Mouse (Mus musculus) intestine, embryonic 15.5 days (tissue): ENCODE results near the gene Gm4131. TPM values are rescaled to one million over a fixed set of nuclear protein-coding genes. Genes with fewer than 3 reads are reported as not detected.
A peak's percentile ranks its signal among the peaks of the same experiment; 100 is the strongest.
"Not testable (repeated sequence)": the region's sequence is repeated elsewhere in the genome, so short reads cannot be mapped to it uniquely, and the experiment has no call there.

Experiments used
- ATAC-seq: fragments of 200-750 bp; cut with Nextera tagmentation; 2 replicates; pipeline ENCODE4 v1.8.0; 2017; ENCODE audit warnings: moderate TSS enrichment, moderate library complexity
- H3K27ac ChIP-seq: fragments of 300-500 bp; sonication (generic); 2 replicates; pipeline ENCODE4 v1.5.1; 2015; ENCODE audit warnings: mild to moderate bottlenecking, inconsistent platforms
- H3K27me3 ChIP-seq: fragments of 300-500 bp; sonication (generic); replicated peaks from 2 replicates; pipeline ENCODE4 v1.6.1; 2015; ENCODE audit warnings: inconsistent platforms
- H3K36me3 ChIP-seq: fragments of 300-500 bp; sonication (generic); 2 replicates; pipeline ENCODE4 v1.6.1; 2015; ENCODE audit warnings: inconsistent platforms
- H3K4me1 ChIP-seq: fragments of 300-500 bp; sonication (generic); replicated peaks from 2 replicates; pipeline ENCODE4 v1.6.1; 2015; ENCODE audit warnings: inconsistent platforms
- H3K4me2 ChIP-seq: fragments of 300-500 bp; sonication (generic); replicated peaks from 2 replicates; pipeline ENCODE4 v1.6.1; 2015; ENCODE audit warnings: mild to moderate bottlenecking, inconsistent platforms
- H3K4me3 ChIP-seq: fragments of 300-500 bp; sonication (generic); replicated peaks from 2 replicates; pipeline ENCODE4 v1.5.1; 2015; ENCODE audit warnings: inconsistent platforms
- H3K9ac ChIP-seq: fragments of 300-500 bp; sonication (generic); 2 replicates; pipeline ENCODE4 v1.6.1; 2015; ENCODE audit warnings: inconsistent platforms
- H3K9me3 ChIP-seq: fragments of 300-500 bp; sonication (generic); 2 replicates; pipeline ENCODE4 v1.6.1; 2016; ENCODE audit warnings: inconsistent platforms
- WGBS: fragments of 180-500 bp; shearing (Covaris S2); methylation state at CpG from one replicate; pipeline ENCODE4 v1.1.7; 2015; 5-methylcytosine and 5-hydroxymethylcytosine counted together
- polyA plus RNA-seq: library from polyadenylated mRNA; unstranded; fragments of >200 nt; fragmentation: Nextera tagmentation; extraction: Ambion mirVana; gene quantifications from 2 replicates; pipeline ENCODE4 v1.2.1, GENCODE M21; 2015

Gene Gm4131
- not detected in 2 replicates for polyA plus RNA-seq

DNA sequence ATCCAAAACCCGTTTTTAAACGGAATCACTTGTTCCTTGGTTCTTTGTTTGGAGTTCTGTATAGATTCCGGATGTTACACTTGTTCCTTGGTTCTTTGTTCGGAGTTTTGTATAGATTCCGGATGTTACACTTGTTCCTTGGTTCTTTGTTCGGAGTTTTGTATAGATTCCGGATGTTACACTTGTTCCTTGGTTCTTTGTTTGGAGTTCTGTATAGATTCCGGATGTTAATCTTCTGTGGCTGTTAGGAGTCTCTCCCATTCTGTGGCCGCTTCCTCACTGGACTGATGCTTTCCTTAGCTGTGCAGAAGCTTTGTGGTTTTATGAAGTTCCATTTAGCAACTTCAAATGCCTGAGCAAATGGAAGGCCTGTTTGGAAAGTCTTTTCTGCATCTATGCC, at the start of gene Gm4131:
Gene Gm4131, minus strand, starts transcription at position 101 of the 400 bp plus-strand sequence.
- H3K9ac ChIP-seq, ATAC-seq: not testable (repeated sequence)

DNA sequence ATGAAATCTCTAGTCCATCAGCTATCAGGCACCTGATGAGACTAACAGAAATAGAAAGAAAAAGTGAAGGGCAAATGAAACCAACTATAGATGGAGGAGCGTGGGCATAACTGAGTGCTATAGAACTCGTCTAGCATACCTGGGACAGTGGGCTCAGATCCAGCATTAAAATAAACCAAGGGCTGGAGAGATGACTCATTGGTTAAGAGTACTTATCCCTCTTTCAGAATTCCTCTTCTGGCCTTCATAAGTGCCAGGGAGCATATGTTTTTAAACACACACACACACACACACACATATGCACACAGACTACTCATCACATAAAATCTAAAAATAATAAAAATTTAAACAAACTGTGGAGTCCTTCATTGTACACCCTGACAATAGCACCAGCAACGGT, 43.2 kb upstream of the Gm4131 start:
- H3K36me3 ChIP-seq, result no peaks in the 10 kb centered on the region
- H3K9me3 ChIP-seq, result no peaks in the 10 kb centered on the region
- ATAC-seq, result no peak
- H3K4me3 ChIP-seq, result no peak overlapping the region
- H3K27me3 ChIP-seq, result no peaks in the 10 kb centered on the region
- no peaks in the 10 kb centered on the region for H3K4me1 ChIP-seq
- no peak overlapping the region for H3K9ac ChIP-seq
- H3K27ac ChIP-seq, result no peak overlapping the region
- H3K4me2 ChIP-seq, result no peak overlapping the region
- WGBS, result 54% methylated on average over 3 of the region's 3 CpGs

More for the DNA sequence above, at the start of gene Gm4131:
- H3K4me2 ChIP-seq, H3K4me1 ChIP-seq, H3K27ac ChIP-seq, H3K4me3 ChIP-seq, H3K9me3 ChIP-seq, H3K36me3 ChIP-seq, H3K27me3 ChIP-seq: not testable (repeated sequence)
- WGBS, result 86% methylated on average over 9 of the region's 9 CpGs

DNA sequence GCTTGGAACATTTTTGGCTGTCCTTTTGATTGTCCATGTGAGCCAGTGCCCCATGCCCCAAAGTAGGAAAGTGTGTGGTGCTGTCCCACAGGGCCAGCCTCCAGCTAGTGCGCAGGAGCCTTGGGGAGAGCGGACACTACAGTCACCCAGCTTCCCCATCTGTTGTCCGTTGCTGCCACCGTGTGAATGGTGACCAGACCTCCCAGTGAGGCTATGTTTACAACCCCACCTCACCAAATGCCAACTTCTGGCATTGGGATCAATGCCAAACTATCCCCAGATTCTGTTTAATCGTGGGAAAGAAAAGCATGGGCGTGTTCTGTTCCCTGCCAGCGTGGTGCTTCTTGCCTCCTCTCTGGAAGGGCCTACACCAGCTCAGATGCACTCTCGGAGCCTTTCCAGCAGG, 41.1 kb upstream of the Gm4131 start:
- Histone ChIP-seq H3K4me3 (no peak overlapping the region), H3K9me3 (no peaks in the 10 kb centered on the region), H3K4me1 (no peaks in the 10 kb centered on the region), H3K27ac (no peak overlapping the region), H3K36me3 (no peaks in the 10 kb centered on the region), H3K4me2 (no peak overlapping the region), H3K27me3 (no peaks in the 10 kb centered on the region), H3K9ac (no peak overlapping the region)
- 76% methylated on average over 8 of the region's 8 CpGs for WGBS
- ATAC-seq, result no peak

DNA sequence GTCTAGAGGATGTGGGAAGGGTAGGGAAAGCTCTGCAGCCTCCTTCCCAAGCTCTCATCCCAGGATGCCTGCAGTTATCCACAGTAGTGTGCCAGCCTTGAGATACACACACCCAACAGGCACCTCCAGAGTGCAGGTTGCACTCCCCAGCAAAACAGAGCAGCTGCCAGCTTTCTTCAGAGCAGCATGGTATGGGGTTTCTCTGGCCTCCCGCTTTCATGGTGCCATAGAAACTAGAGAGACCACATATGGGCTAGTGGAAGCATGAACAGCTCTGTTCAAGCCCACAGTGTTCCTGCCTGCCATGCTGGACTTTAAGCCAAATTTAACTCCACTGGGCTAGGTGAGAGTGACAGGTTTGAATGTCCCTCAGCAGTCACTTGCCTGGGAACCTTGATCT, 36.1 kb upstream of the Gm4131 start:
- Histone ChIP-seq H3K9ac (no peak overlapping the region), H3K4me3 (no peak overlapping the region), H3K9me3 (no peaks in the 10 kb centered on the region), H3K4me2 (no peak overlapping the region), H3K27me3 (no peaks in the 10 kb centered on the region), H3K27ac (0 out of 2 replicates have a peak overlapping the region, but pooled peaks have one; percentile 54), H3K4me1 (no peaks in the 10 kb centered on the region), H3K36me3 (no peaks in the 10 kb centered on the region)
- WGBS, result 100% methylated on average over 1 of the region's 1 CpGs
- ATAC-seq, result no peak

DNA sequence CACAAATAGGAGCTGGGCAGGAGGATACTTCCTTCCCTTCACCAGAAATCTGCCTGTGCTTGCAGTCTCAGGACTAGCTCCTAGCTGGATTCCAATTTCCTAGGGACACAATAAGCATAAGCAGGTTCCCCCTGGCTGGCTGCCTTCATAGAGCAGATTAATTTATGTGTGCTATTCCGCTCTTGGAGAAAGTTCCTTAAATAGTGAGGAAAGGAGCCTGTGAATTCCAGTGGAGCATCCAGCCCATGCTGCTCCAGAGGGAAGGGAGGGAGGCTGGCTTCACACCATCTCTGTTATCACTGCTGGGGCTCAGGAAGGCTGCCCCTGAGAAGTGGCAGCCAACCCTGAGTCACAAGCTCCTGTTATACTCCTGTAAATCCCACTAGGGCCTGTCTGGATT, 35.5 kb upstream of the Gm4131 start:
- Histone ChIP-seq H3K4me3 (no peak overlapping the region), H3K36me3 (no peaks in the 10 kb centered on the region), H3K4me2 (no peak overlapping the region), H3K27ac (peak overlapping the region; percentile 54; the same call in 1 of the 2 replicates), H3K27me3 (no peaks in the 10 kb centered on the region), H3K4me1 (no peaks in the 10 kb centered on the region), H3K9ac (no peak overlapping the region), H3K9me3 (no peaks in the 10 kb centered on the region)
- ATAC-seq, result no peak
- WGBS, result 52% methylated on average over 1 of the region's 1 CpGs

DNA sequence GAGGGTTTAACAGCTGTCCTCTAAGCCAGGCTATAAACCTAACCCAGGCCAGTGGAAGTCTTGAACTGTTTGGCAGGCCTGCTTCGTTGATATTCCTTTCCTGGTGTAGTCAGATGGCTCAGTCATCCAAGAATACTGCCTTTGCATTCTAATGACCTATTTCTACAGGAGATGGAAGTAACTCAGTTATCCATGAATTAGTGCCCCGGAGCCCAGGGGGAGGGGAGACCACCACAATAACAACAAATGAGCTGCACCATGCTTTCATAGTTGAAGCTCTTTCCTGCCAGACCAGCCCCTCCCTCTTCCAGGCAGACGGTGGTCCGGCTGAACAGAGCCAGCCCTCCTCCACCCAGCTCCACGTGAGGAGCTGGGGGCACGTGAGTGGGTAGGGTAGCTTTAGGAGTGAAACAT, 33.4 kb upstream of the Gm4131 start:
- Histone ChIP-seq H3K9me3 (no peaks in the 10 kb centered on the region), H3K4me3 (no peak overlapping the region), H3K36me3 (no peaks in the 10 kb centered on the region), H3K27me3 (no peaks in the 10 kb centered on the region), H3K9ac (no peak overlapping the region), H3K4me2 (no peak overlapping the region), H3K27ac (no peak overlapping the region), H3K4me1 (no peaks in the 10 kb centered on the region)
- ATAC-seq, result no peak; the same call in 1 of the 2 replicates
- WGBS, result 73% methylated on average over 6 of the region's 6 CpGs

DNA sequence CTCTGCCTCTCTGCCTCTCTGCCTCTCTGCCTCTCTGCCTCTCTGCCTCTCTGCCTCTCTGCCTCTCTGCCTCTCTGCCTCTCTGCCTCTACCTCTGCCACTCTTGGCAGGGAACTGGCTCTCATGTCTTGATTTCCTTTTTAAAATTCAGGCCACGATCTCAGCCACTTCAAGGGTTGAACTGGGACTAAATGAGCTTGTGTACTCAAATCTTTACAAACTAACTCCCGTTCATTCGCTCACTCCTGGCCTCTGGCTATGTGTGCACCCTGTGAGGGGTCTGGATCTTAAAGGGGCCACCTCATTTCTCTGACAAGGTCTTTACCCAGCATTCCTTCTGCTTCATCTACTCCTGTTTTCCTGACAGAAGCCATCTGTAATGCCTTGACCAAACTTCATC, 18.6 kb upstream of the Gm4131 start:
- Histone ChIP-seq H3K4me3 (no peak overlapping the region), H3K27ac (no peak overlapping the region), H3K9me3 (no peaks in the 10 kb centered on the region), H3K9ac (no peak overlapping the region), H3K36me3 (no peaks in the 10 kb centered on the region), H3K4me1 (no peaks in the 10 kb centered on the region), H3K27me3 (no peaks in the 10 kb centered on the region), H3K4me2 (no peak overlapping the region)
- ATAC-seq, result no peak
- 53% methylated on average over 3 of the region's 3 CpGs for WGBS

DNA sequence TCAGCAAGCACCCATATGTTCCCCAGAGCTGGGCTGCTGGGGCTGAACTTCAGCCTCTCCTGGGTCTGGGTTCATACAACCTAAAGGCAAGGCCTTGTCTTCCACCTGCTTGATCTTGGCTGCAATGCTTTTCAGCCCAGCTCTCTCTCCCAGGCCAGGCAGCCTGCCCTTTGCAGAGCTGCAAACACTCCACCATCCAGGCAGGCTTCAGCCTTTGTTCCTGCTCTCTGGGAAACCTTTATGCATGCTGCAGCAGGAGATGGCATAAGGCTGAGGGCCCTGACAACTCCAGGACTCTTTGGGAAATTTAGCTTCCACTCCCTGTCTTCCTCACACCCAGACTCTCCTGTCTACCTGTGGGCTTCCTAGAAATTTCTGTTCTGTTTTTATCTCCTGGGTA, 17.9 kb upstream of the Gm4131 start:
- H3K4me2 ChIP-seq, result no peak overlapping the region
- H3K27ac ChIP-seq, result no peak overlapping the region
- ATAC-seq, result no peak

DNA sequence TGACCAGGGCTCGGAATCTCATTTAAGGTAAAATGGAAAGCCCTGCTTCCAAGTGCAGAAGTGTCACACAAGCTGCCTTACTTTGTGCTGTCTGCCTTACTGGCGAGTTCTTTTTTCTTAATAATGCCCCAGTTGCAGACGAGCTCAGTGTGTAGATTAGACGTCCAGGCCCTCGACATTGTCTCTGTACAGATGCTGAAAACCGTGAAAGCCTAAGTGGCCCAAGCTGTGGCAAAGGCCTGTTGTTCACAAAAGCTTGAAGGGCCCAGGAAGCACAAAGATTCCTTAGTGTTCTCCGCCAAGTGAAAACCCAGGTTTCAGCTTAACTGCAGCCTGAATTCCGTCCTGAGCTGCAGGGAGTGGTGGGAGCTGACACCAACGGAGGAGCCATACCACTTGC, 15.0 kb upstream of the Gm4131 start:
- ATAC-seq, result no peak
- no peaks in the 10 kb centered on the region for H3K9me3 ChIP-seq
- no peaks in the 10 kb centered on the region for H3K4me1 ChIP-seq
- no peak overlapping the region for H3K4me3 ChIP-seq
- no peak overlapping the region for H3K27ac ChIP-seq
- H3K36me3 ChIP-seq, result no peaks in the 10 kb centered on the region
- no peak overlapping the region for H3K4me2 ChIP-seq
- H3K9ac ChIP-seq, result no peak overlapping the region
- no peaks in the 10 kb centered on the region for H3K27me3 ChIP-seq
- WGBS, result 80% methylated on average over 9 of the region's 9 CpGs

More for the DNA sequence above, 17.9 kb upstream of the Gm4131 start:
- H3K4me3 ChIP-seq, result no peak overlapping the region
- H3K4me1 ChIP-seq, result no peaks in the 10 kb centered on the region
- no peaks in the 10 kb centered on the region for H3K9me3 ChIP-seq
- H3K9ac ChIP-seq, result no peak overlapping the region
- no peaks in the 10 kb centered on the region for H3K36me3 ChIP-seq
- H3K27me3 ChIP-seq, result no peaks in the 10 kb centered on the region

DNA sequence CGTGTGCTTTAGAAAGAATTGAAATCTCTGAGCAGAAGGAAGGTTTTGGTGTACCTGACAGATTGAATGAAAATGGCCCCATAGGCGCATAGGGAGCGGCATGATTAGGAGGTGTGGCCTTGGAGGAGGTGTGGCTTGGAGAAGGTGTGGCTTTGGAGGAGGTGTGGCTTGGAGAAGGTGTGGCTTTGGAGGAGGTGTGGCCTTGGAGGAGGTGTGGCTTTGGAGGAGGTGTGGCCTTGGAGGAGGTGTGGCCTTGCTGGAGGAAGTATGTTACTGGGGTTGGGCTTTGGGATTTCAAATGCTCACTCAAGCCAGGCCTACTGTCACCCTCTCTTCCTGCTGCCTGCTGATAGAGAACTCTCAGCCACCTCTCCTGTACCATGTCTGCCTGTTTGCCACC, 14.2 kb upstream of the Gm4131 start:
- no peak overlapping the region for H3K4me3 ChIP-seq
- H3K27me3 ChIP-seq, result no peaks in the 10 kb centered on the region
- H3K9ac ChIP-seq, result no peak overlapping the region
- H3K9me3 ChIP-seq, result no peaks in the 10 kb centered on the region
- ATAC-seq, result no peak
- no peaks in the 10 kb centered on the region for H3K4me1 ChIP-seq
- H3K27ac ChIP-seq, result no peak overlapping the region
- 94% methylated on average over 3 of the region's 3 CpGs for WGBS
- no peak overlapping the region for H3K4me2 ChIP-seq
- no peaks in the 10 kb centered on the region for H3K36me3 ChIP-seq

DNA sequence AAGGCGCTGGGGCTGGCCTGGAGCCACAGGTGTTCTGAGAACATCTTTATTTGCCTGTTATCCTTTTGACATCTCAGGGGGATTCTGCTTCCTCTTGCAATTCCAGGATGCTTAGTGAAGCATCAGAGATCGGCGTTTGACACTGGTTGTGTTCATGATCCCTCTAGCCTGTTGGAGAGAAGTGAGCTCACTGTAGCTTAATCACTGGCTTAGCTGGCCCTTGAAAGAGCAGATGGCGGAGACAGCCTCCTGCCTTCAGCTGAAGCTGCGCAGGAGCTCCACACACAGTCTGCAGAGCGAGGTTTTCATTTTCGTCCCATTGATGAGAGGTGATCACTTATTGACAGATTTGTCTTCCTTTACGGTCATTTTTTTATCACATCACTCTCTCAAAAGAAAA, 9.1 kb upstream of the Gm4131 start:
- Histone ChIP-seq H3K4me1 (no peaks in the 10 kb centered on the region), H3K9me3 (no peaks in the 10 kb centered on the region), H3K27me3 (no peaks in the 10 kb centered on the region), H3K9ac (no peak overlapping the region), H3K4me3 (no peak overlapping the region), H3K27ac (no peak overlapping the region), H3K36me3 (no peaks in the 10 kb centered on the region), H3K4me2 (no peak overlapping the region)
- 79% methylated on average over 8 of the region's 8 CpGs for WGBS
- no peak for ATAC-seq

DNA sequence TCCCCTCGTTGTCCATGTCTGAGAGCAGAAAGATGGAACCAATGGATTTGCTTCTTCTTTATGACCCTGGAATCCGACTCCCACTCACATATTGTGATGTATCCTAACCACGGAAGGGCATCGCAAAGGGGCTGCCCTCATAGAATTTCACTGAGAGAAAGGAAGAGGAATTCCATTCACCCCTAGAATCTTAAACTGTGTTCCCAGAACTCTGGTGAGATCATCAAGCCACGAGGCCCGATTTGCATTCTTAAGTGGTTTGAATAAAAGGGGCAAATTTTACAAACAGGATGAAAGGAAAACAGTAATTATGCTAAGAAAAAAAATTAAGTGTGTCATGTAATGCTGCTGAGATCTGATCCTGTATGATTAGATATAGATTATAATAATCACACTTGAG, 8.2 kb upstream of the Gm4131 start:
- ATAC-seq, result no peak

DNA sequence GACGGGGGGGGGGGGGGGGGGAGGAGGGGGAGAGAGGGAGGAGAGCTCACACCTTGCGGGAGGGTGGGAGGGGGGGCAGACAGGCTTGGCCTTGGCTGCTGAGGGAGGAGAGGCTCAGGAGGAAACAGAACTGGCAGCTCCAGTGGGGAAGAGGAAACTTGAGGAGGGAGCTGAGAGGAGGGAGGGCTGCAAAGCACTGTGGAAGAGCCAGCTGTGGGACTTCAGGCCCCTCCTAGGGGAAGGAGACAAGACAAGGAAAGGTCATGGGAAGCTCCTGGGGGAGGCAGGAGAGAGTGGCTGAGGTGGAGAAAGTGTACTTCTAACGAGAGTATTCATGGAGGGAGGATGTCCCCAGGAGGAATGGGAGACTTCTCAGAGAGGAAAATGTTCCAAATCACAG, 6.7 kb upstream of the Gm4131 start:
- H3K9ac ChIP-seq, result no peak overlapping the region
- H3K4me1 ChIP-seq, result peaks cover 7% of the 10 kb centered on the region; the same call in 1 of the 2 replicates
- H3K4me3 ChIP-seq, result no peak overlapping the region
- no peaks in the 10 kb centered on the region for H3K36me3 ChIP-seq
- no peak overlapping the region for H3K27ac ChIP-seq
- H3K27me3 ChIP-seq, result no peaks in the 10 kb centered on the region
- 0% methylated on average over 2 of the region's 3 CpGs for whole genome bisulfite sequencing
- peak overlapping the region; percentile 30; the same call in 1 of the 2 replicates for H3K4me2 ChIP-seq
- no peaks in the 10 kb centered on the region for H3K9me3 ChIP-seq
- peak; percentile 43; the same call in 1 of the 2 replicates for ATAC-seq

More for the DNA sequence above, 8.2 kb upstream of the Gm4131 start:
- Histone ChIP-seq H3K9me3 (no peaks in the 10 kb centered on the region), H3K36me3 (no peaks in the 10 kb centered on the region), H3K27me3 (no peaks in the 10 kb centered on the region), H3K4me2 (no peak overlapping the region), H3K27ac (no peak overlapping the region), H3K4me1 (peaks cover 4% of the 10 kb centered on the region; the same call in 1 of the 2 replicates), H3K4me3 (no peak overlapping the region), H3K9ac (no peak overlapping the region)
- WGBS, result 70% methylated on average over 6 of the region's 6 CpGs
